Mouse (Mus musculus): ENCODE measurements at regions not wholly inside any gene's neighbourhood (a gene's known extent, or its start where the extent isn't known, plus 50 kb on each side); places are given as distances from the start of the nearest gene placed in this dataset.
"Not testable (repeated sequence)": the region's sequence is repeated elsewhere in the genome, so short reads cannot be mapped to it uniquely, and the experiment has no call there.

GRCm38 (mm10) chr11:93653401-93653800, 232.2 kb downstream of the Utp18 start:
- DNase-seq (ENCODE audit: low spot score in 2 of 2): no peak

GRCm38 (mm10) chr11:93651966-93652365, 233.6 kb downstream of the Utp18 start:
- DNase-seq (ENCODE audit: low spot score in 2 of 2): not testable (repeated sequence)
